Mouse (Mus musculus) neural tube, embryonic 13.5 days (tissue): Measurements from ENCODE around the gene Samd4b. TPM values are rescaled to one million over a fixed set of nuclear protein-coding genes. Genes with fewer than 3 reads are reported as not detected.

Experiments used
- ATAC-seq: fragments of 200-750 bp; cut with Nextera tagmentation; 2 replicates; pipeline ENCODE4 v1.8.0; 2017; ENCODE audit warnings: low read depth, mild to moderate bottlenecking, moderate TSS enrichment, moderate library complexity
- H3K27ac ChIP-seq: fragments of 300-500 bp; sonication (generic); replicated peaks from 2 replicates; pipeline ENCODE4 v1.5.1; 2015; ENCODE audit warnings: moderate library complexity, mild to moderate bottlenecking, inconsistent platforms
- H3K27me3 ChIP-seq: fragments of 300-500 bp; sonication (generic); 2 replicates; pipeline ENCODE4 v1.6.1; 2015; ENCODE audit warnings: mild to moderate bottlenecking, inconsistent platforms
- H3K36me3 ChIP-seq: fragments of 300-500 bp; sonication (generic); 2 replicates; pipeline ENCODE4 v1.6.1; 2015; ENCODE audit warnings: mild to moderate bottlenecking, inconsistent platforms
- H3K4me1 ChIP-seq: fragments of 300-500 bp; sonication (generic); replicated peaks from 2 replicates; pipeline ENCODE4 v1.6.1; 2015; ENCODE audit warnings: inconsistent platforms
- H3K4me2 ChIP-seq: fragments of 300-500 bp; sonication (generic); 2 replicates; pipeline ENCODE4 v1.6.1; 2015; ENCODE audit warnings: inconsistent platforms, mild to moderate bottlenecking, moderate library complexity
- H3K4me3 ChIP-seq: fragments of 300-500 bp; sonication (generic); 2 replicates; pipeline ENCODE4 v1.5.1; 2015; ENCODE audit warnings: mild to moderate bottlenecking, inconsistent platforms
- H3K9ac ChIP-seq: fragments of 300-500 bp; sonication (generic); 2 replicates; pipeline ENCODE4 v1.6.1; 2015; ENCODE audit warnings: moderate library complexity, mild to moderate bottlenecking, inconsistent platforms
- H3K9me3 ChIP-seq: fragments of 300-500 bp; sonication (generic); 2 replicates; pipeline ENCODE4 v1.6.1; 2016; ENCODE audit warnings: inconsistent platforms
- WGBS: fragments of 180-500 bp; shearing (Covaris S2); methylation state at CpG from one replicate; pipeline ENCODE4 v1.1.7; 2015; 5-methylcytosine and 5-hydroxymethylcytosine counted together
- polyA plus RNA-seq: library from polyadenylated mRNA; unstranded; fragments of >200 nt; fragmentation: Nextera tagmentation; extraction: Ambion mirVana; gene quantifications from 2 replicates; pipeline ENCODE4 v1.2.1, GENCODE M21; 2015

Gene Samd4b
- polyA plus RNA-seq, 1 experiment from 2014 or later, result 25.6 TPM

- H3K27me3 ChIP-seq, result no peaks in the 10 kb centered on the region
- no peaks in the 10 kb centered on the region for H3K9me3 ChIP-seq
- H3K4me2 ChIP-seq, result no peak overlapping the region
- ATAC-seq, result no peak
- WGBS, result 74% methylated on average over 5 of the region's 5 CpGs
- no peak overlapping the region for H3K4me3 ChIP-seq
- no peaks in the 10 kb centered on the region for H3K36me3 ChIP-seq
- H3K27ac ChIP-seq, result no peak overlapping the region
- no peak overlapping the region for H3K9ac ChIP-seq
- H3K4me1 ChIP-seq, result peaks cover 13% of the 10 kb centered on the region
These were observed 5.2 kb upstream of the Samd4b start for GRCm38 (mm10) chr7:28603136-28603535.

- Histone ChIP-seq H3K4me1 (peaks cover 22% of the 10 kb centered on the region), H3K27me3 (no peaks in the 10 kb centered on the region), H3K4me3 (no peak overlapping the region), H3K27ac (peak overlapping the region; percentile 62), H3K9ac (0 out of 2 replicates have a peak overlapping the region, but pooled peaks have one; percentile 41), H3K4me2 (peak overlapping the region; percentile 35), H3K36me3 (no peaks in the 10 kb centered on the region), H3K9me3 (no peaks in the 10 kb centered on the region)
- ATAC-seq, result peak; percentile 33; the same call in 1 of the 2 replicates
- 14% methylated on average over 7 of the region's 7 CpGs for WGBS
These were observed 3.7 kb upstream of the Samd4b start for GRCm38 (mm10) chr7:28601668-28602067.

DNA sequence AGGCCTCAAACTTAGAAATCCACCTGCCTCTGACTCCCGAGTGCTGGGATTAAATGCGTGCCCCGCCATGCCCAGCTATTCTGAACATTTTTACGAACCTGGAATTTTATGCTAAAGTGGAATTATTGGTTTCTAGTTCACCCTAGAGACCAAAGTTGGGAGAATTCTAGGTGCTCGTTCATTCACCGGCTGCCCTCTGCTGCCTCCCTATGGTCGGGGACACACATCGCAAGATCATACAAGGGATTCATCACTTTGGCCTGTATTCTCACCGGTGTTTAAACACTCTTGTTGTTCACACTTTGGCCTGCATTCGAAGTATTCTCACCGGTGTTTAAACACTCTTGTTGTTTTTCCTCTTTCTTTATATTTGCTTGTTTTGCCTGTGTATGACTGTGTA is 3.1 kb upstream of the Samd4b start:
- H3K36me3 ChIP-seq, result no peaks in the 10 kb centered on the region
- H3K4me3 ChIP-seq, result no peak overlapping the region
- peak overlapping the region; percentile 62 for H3K27ac ChIP-seq
- no peak for ATAC-seq
- H3K4me1 ChIP-seq, result peaks cover 29% of the 10 kb centered on the region
- H3K4me2 ChIP-seq, result peak overlapping the region; percentile 35; the same call in 1 of the 2 replicates
- H3K27me3 ChIP-seq, result no peaks in the 10 kb centered on the region
- WGBS, result 12% methylated on average over 11 of the region's 11 CpGs
- H3K9ac ChIP-seq, result 0 out of 2 replicates have a peak overlapping the region, but pooled peaks have one; percentile 41
- no peaks in the 10 kb centered on the region for H3K9me3 ChIP-seq

DNA sequence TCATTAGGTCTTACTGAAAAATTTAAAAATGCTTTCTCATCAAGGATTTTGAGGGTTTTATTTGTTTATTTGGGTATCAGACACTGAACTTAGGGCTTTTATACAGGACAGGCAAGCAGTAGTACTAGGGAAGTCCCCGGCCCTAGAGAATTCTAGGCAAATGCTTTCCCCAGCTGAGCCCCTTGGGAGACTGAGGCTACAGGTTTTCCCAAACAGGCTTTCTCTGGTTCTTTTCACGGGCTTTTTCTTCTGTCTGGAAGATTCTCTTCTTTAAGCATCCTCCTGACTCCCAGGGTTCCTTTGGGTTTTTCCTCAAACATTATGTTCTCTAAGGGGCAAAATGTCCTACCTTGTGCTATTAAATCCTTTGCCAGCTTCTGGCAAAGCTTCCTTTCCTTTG is 1.0 kb upstream of the Samd4b start:
- WGBS, result 69% methylated on average over 2 of the region's 2 CpGs
- no peak for ATAC-seq
- peaks cover 50% of the 10 kb centered on the region for H3K4me1 ChIP-seq

DNA sequence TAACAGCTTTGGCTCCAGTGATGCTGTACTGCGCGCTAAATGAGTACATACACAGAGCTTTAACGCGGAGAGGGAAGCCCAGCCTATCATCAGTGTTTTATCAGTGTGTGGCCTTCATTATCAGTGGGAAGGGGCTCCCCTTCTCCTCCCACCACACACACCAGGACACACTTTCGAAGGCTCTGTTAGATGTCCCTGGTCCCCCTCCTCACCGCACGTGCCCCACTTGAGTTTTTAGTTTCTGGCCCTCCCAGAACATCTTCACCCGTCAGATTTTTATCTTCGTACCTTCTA is 720 bp downstream of the Samd4b start:
- peaks cover 66% of the 10 kb centered on the region for H3K4me1 ChIP-seq

More for the DNA sequence above, 1.0 kb upstream of the Samd4b start:
- Histone ChIP-seq H3K9ac (0 out of 2 replicates have a peak overlapping the region, but pooled peaks have one; percentile 12), H3K4me3 (no peak overlapping the region), H3K4me2 (no peak overlapping the region), H3K36me3 (no peaks in the 10 kb centered on the region), H3K27ac (no peak overlapping the region), H3K9me3 (no peaks in the 10 kb centered on the region), H3K27me3 (no peaks in the 10 kb centered on the region)

DNA sequence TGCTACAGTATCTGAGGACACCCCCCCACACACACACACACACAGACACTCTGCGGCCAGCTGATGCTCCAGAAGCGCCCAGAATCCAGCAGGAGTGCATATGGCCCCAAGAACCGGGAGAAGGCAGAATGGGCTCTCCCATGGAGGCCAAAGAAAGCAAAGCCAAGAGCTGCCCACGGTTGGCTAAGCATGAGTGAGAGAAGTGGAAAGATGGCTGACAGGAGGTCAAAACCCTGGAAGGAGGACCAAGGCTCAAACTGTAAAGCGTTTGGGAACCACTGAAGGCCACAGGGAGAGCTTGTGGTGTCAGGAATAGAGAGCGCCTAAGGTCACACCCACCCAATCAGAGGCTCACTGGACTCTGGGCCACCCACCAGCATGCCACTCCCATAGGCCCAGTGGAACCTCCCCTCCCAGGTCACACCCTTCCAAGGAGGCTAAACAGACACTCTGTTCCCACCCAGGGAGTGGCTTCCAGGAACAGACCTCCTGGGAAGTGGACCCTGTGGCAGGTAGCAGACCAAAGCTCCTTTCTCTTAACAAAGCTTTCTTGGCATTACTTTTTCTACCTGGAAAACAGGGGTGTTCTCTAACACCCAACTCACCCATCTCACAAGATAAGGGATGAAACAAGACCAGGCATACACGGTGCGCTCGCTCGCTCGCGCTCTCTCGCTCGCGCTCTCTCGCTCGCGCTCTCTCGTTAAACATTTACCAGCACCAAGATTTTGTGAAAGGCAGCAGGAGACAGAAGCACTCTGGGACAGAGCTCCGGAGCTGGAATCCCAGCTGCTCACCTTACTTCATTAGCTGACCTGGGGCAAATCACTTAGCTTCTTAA is 1.3 kb downstream of the Samd4b start:
- Histone ChIP-seq H3K36me3 (no peaks in the 10 kb centered on the region), H3K9ac (peak overlapping the region; percentile 78), H3K4me3 (peak overlapping the region; percentile 63), H3K4me1 (peaks cover 66% of the 10 kb centered on the region), H3K27me3 (no peaks in the 10 kb centered on the region), H3K4me2 (peak overlapping the region; percentile 90), H3K27ac (peak overlapping the region; percentile 89; the same call in 1 of the 2 replicates), H3K9me3 (no peaks in the 10 kb centered on the region)
- ATAC-seq, result 0 out of 2 replicates have a peak, but pooled peaks have one; percentile 7
- 31% methylated on average over 20 of the region's 20 CpGs for WGBS

More for the DNA sequence above, 720 bp downstream of the Samd4b start:
- Histone ChIP-seq H3K4me3 (peak overlapping the region; percentile 63), H3K4me2 (peak overlapping the region; percentile 90), H3K27ac (peak overlapping the region; percentile 89; the same call in 1 of the 2 replicates), H3K27me3 (no peaks in the 10 kb centered on the region), H3K36me3 (no peaks in the 10 kb centered on the region), H3K9me3 (no peaks in the 10 kb centered on the region), H3K9ac (peak overlapping the region; percentile 78)
- WGBS, result 11% methylated on average over 9 of the region's 9 CpGs
- peak; percentile 10; the same call in 1 of the 2 replicates for ATAC-seq

DNA sequence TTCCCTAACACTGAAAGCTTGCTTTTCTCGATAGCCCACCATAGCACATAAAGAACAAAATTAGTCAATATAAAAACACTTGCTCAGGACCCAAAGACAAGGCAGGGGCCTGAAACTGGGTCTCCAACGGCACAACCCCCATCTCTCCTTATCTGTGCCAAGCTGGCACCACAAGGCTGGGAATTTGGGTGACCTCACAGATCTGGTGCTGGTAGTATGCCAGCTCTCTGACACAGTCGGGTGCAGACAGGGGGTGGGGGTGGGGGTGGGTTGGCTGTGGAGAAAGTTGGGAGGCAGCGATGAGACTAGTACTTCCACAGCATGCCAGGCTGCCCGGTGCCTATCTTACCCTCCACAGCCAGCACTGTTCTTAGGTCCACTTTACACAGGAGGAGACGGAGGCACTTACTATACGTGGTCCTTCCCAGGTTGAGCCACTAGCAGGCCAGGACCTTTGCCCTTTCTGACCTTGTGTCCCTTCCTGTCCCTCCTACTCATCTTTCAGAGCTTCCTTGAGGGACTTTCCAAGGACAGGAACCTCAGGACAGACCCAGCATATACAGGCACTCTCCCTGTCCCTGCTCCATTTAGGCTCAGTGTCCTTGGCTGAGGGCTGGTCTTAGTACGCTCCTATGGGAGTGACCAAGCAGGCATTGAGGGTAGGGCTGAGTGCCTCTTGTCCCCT is 2.1 kb downstream of the Samd4b start:
- peak overlapping the region; percentile 63 for H3K4me3 ChIP-seq
- WGBS, result 79% methylated on average over 8 of the region's 8 CpGs
- peaks cover 58% of the 10 kb centered on the region for H3K4me1 ChIP-seq
- ATAC-seq, result no peak
- H3K4me2 ChIP-seq, result peak overlapping the region; percentile 90
- no peaks in the 10 kb centered on the region for H3K36me3 ChIP-seq
- H3K27ac ChIP-seq, result 0 out of 2 replicates have a peak overlapping the region, but pooled peaks have one; percentile 89
- no peaks in the 10 kb centered on the region for H3K27me3 ChIP-seq
- H3K9ac ChIP-seq, result peak overlapping the region; percentile 78
- no peaks in the 10 kb centered on the region for H3K9me3 ChIP-seq

GRCm38 (mm10) chr7:28593206-28594111 is 4.5 kb downstream of the Samd4b start:
- H3K27me3 ChIP-seq, result no peaks in the 10 kb centered on the region
- WGBS, result 42% methylated on average over 14 of the region's 14 CpGs
- no peak overlapping the region for H3K4me2 ChIP-seq
- no peaks in the 10 kb centered on the region for H3K36me3 ChIP-seq
- H3K9ac ChIP-seq, result peak overlapping the region; percentile 39
- no peak overlapping the region for H3K27ac ChIP-seq
- H3K9me3 ChIP-seq, result no peaks in the 10 kb centered on the region
- H3K4me3 ChIP-seq, result no peak overlapping the region
- H3K4me1 ChIP-seq, result peaks cover 64% of the 10 kb centered on the region
- ATAC-seq, result no peak

DNA sequence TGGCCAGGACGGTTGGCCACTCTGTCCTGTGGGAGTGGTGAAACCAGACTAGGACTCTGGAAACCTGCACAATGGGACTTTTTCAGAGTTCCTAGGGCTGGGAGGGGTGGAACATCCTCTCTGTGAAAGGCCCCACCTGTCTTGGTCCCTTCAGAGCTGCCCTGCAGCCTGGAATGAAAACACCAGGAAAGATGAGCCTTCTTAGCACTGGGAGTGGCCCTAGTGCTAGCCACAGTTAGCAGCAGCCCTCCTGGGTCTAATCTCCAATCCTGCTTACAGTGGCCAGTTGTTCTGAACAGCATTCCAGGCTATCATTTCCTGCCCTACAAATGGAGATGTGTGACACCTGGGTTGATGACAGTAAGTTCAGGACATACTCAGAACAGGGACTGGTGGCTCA is 6.1 kb downstream of the Samd4b start:
- Histone ChIP-seq H3K4me1 (peaks cover 70% of the 10 kb centered on the region), H3K36me3 (no peaks in the 10 kb centered on the region), H3K27me3 (no peaks in the 10 kb centered on the region), H3K9ac (no peak overlapping the region; the same call in 1 of the 2 replicates), H3K27ac (no peak overlapping the region), H3K4me3 (no peak overlapping the region), H3K9me3 (no peaks in the 10 kb centered on the region), H3K4me2 (no peak overlapping the region)
- 65% methylated on average over 1 of the region's 1 CpGs for WGBS
- no peak for ATAC-seq

DNA sequence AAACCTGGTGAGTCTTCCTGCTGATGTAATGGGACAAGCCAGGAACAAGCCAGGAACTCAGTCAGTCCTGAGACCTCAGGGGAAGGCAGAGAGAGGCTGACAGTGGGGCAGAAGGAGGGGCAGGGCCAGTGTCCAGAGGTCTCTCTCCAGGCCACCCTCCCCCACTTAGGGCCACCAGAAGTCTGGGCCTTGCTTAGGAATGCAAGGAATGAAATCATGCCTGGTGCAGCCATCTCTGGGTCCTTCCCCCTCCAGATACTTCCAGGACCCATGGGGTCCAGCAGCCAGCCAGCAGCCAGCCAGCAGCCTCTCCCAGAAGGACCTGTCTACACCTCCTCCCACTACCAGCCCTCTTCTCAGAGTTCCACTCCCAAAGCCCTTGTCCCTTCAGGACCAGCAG is 10.3 kb downstream of the Samd4b start:
- H3K36me3 ChIP-seq, result no peaks in the 10 kb centered on the region
- no peaks in the 10 kb centered on the region for H3K27me3 ChIP-seq
- H3K4me3 ChIP-seq, result no peak overlapping the region
- no peaks in the 10 kb centered on the region for H3K9me3 ChIP-seq
- H3K4me2 ChIP-seq, result no peak overlapping the region
- peak overlapping the region; percentile 12; the same call in 1 of the 2 replicates for H3K9ac ChIP-seq
- peaks cover 68% of the 10 kb centered on the region for H3K4me1 ChIP-seq
- ATAC-seq, result no peak
- peak overlapping the region; percentile 67 for H3K27ac ChIP-seq

DNA sequence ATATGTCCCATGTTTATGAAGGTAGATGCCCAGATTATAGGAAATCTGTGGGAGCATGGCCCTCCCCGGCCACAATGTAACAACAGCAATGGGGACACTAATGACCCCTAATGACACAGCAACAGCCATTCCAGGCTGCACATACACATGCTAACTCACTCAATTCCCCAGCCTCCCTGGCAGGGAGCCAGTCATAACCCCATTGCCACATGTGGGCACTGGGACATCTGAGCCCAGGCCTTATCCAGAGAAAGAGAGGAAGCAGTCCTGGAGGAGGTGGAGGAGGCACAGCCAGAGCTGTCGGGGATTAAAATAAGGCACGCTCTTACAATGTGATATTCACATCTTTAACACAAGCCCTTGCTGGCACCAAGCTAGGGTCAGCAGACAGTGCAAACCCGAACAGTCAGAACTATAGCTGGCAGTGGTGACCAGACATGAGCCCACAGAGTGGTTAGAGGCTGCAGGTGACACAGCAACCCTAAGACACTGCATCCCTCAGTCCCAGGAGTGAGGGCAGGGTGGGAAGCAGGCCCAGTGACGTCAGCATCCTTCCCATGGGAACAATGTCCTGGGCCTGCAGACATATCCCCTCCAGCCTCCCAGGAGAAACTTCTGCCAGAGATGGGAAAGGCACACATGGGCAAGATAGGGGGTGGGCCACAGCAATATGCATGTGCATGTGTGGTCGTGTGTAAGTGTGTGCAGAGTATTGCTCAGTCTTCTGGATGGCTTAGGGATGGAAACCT is 11.1 kb downstream of the Samd4b start:
- Histone ChIP-seq H3K4me1 (peaks cover 67% of the 10 kb centered on the region), H3K4me2 (no peak overlapping the region), H3K36me3 (no peaks in the 10 kb centered on the region), H3K27me3 (no peaks in the 10 kb centered on the region), H3K27ac (peak overlapping the region; percentile 67), H3K9me3 (no peaks in the 10 kb centered on the region), H3K9ac (peak overlapping the region; percentile 12; the same call in 1 of the 2 replicates), H3K4me3 (no peak overlapping the region)
- 44% methylated on average over 6 of the region's 6 CpGs for WGBS
- peak; percentile 40; the same call in 1 of the 2 replicates for ATAC-seq
